Mouse (Mus musculus) activated CD4-positive, CD25-positive, alpha-beta regulatory T cell, adult 4 months (primary cell): Measurements from ENCODE around the gene Med7. TPM values are rescaled to one million over a fixed set of nuclear protein-coding genes. Genes with fewer than 3 reads are reported as not detected.
"Not testable (repeated sequence)": the region's sequence is repeated elsewhere in the genome, so short reads cannot be mapped to it uniquely, and the experiment has no call there.

ENCODE experiments used
- ATAC-seq: one replicate; pipeline ENCODE4 v1.8.0; 2017
- polyA plus RNA-seq, 2 experiments: library from polyadenylated mRNA; unstranded; fragments of 100-300 nt; shearing (Covaris generic); gene quantifications; one replicate each; pipeline ENCODE4 v1.2.1; 2017

The Med7 gene
- 10 to 100 TPM; 41.5 to 42.1 TPM for polyA plus RNA-seq

GRCm38 (mm10) chr11:46436760-46437458, at the start of gene Med7:
Gene Med7 (plus strand): TSS chr11:46436925.
- ATAC-seq = peak; percentile 98

GRCm38 (mm10) chr11:46387061-46387460, 49.7 kb upstream of the Med7 start:
- no peak for ATAC-seq

GRCm38 (mm10) chr11:46388438-46388837, 48.3 kb upstream of the Med7 start:
- no peak for ATAC-seq

GRCm38 (mm10) chr11:46389336-46390117, 47.2 kb upstream of the Med7 start, which contains the start of gene Itk:
Gene Itk (minus strand): TSS chr11:46389515.
- peak; percentile 83 for ATAC-seq

GRCm38 (mm10) chr11:46390621-46391020, 46.1 kb upstream of the Med7 start:
- ATAC-seq = no peak

- ATAC-seq = no peak
Measured at GRCm38 (mm10) chr11:46392890-46393289, 43.8 kb upstream of the Med7 start.

GRCm38 (mm10) chr11:46393413-46393812, 43.3 kb upstream of the Med7 start:
- no peak for ATAC-seq

GRCm38 (mm10) chr11:46395088-46395487, 41.6 kb upstream of the Med7 start:
- ATAC-seq = no peak

GRCm38 (mm10) chr11:46395698-46396097, 41.0 kb upstream of the Med7 start:
- no peak for ATAC-seq

GRCm38 (mm10) chr11:46396167-46396859, 40.4 kb upstream of the Med7 start, which contains the start of gene Fam71b:
Gene Fam71b (plus strand): TSS chr11:46396559.
- no peak for ATAC-seq

- no peak for ATAC-seq
Measured at GRCm38 (mm10) chr11:46396860-46397179, 39.9 kb upstream of the Med7 start.

GRCm38 (mm10) chr11:46397900-46398299, 38.8 kb upstream of the Med7 start:
- ATAC-seq = no peak

- ATAC-seq = no peak
Measured at GRCm38 (mm10) chr11:46398473-46398872, 38.3 kb upstream of the Med7 start.

GRCm38 (mm10) chr11:46398933-46399383, 37.8 kb upstream of the Med7 start:
- ATAC-seq = peak; percentile 95

- no peak for ATAC-seq
Measured at GRCm38 (mm10) chr11:46401555-46401954, 35.2 kb upstream of the Med7 start.

- peak; percentile 69 for ATAC-seq
Measured at GRCm38 (mm10) chr11:46404986-46405385, 31.7 kb upstream of the Med7 start.

GRCm38 (mm10) chr11:46406721-46407120, 30.0 kb upstream of the Med7 start:
- no peak for ATAC-seq

GRCm38 (mm10) chr11:46410018-46410563, 26.6 kb upstream of the Med7 start:
- no peak for ATAC-seq

- no peak for ATAC-seq
Measured at GRCm38 (mm10) chr11:46418438-46418837, 18.3 kb upstream of the Med7 start.

- no peak for ATAC-seq
Measured at GRCm38 (mm10) chr11:46418860-46419259, 17.9 kb upstream of the Med7 start.

- ATAC-seq = peak; percentile 85
Measured at GRCm38 (mm10) chr11:46421086-46421888, 15.4 kb upstream of the Med7 start.

GRCm38 (mm10) chr11:46428131-46428530, 8.6 kb upstream of the Med7 start:
- ATAC-seq = not testable (repeated sequence)
